Mouse (Mus musculus): ENCODE results near the gene Tbxa2r.

Tbxa2r gene

GRCm38 (mm10) chr10:81356352-81356990, 27.9 kb downstream of the Tbxa2r start:
- Histone ChIP-seq H3K27me3 (ENCODE audit: control insufficient read depth, insufficient read depth, low read length, poor library complexity, severe bottlenecking) (no peaks in the 10 kb centered on the region), H3K36me3 (ENCODE audit: control insufficient read depth, insufficient read depth, low read length, poor library complexity, severe bottlenecking) (no peaks in the 10 kb centered on the region)
- DNase-seq (ENCODE audit: low read depth, low spot score) = peak; percentile 80

GRCm38 (mm10) chr10:81356991-81357844, 28.7 kb downstream of the Tbxa2r start, which contains the start of gene Mfsd12:
Mfsd12 (plus strand) TSS chr10:81357491.
- no peaks in the 10 kb centered on the region for H3K36me3 ChIP-seq (ENCODE audit: control insufficient read depth, insufficient read depth, low read length, poor library complexity, severe bottlenecking)
- H3K27me3 ChIP-seq (ENCODE audit: control insufficient read depth, insufficient read depth, low read length, poor library complexity, severe bottlenecking) = no peaks in the 10 kb centered on the region
- peak; percentile 91 for DNase-seq (ENCODE audit: low read depth, low spot score)

GRCm38 (mm10) chr10:81358209-81358608, 29.7 kb downstream of the Tbxa2r start:
- Histone ChIP-seq H3K36me3 (ENCODE audit: control insufficient read depth, insufficient read depth, low read length, poor library complexity, severe bottlenecking) (no peaks in the 10 kb centered on the region), H3K27me3 (ENCODE audit: control insufficient read depth, insufficient read depth, low read length, poor library complexity, severe bottlenecking) (no peaks in the 10 kb centered on the region)
- DNase-seq (ENCODE audit: low read depth, low spot score) = no peak

- DNase-seq (ENCODE audit: low read depth, low spot score) = peak; percentile 35
- Histone ChIP-seq H3K36me3 (ENCODE audit: control insufficient read depth, insufficient read depth, low read length, poor library complexity, severe bottlenecking) (no peaks in the 10 kb centered on the region), H3K27me3 (ENCODE audit: control insufficient read depth, insufficient read depth, low read length, poor library complexity, severe bottlenecking) (no peaks in the 10 kb centered on the region)
These were observed 30.3 kb downstream of the Tbxa2r start for GRCm38 (mm10) chr10:81358841-81359240.

- H3K36me3 ChIP-seq (ENCODE audit: control insufficient read depth, insufficient read depth, low read length, poor library complexity, severe bottlenecking) = no peaks in the 10 kb centered on the region
- no peak for DNase-seq (ENCODE audit: low read depth, low spot score)
- H3K27me3 ChIP-seq (ENCODE audit: control insufficient read depth, insufficient read depth, low read length, poor library complexity, severe bottlenecking) = no peaks in the 10 kb centered on the region
These were observed 32.2 kb downstream of the Tbxa2r start for GRCm38 (mm10) chr10:81360721-81361120.

- H3K27me3 ChIP-seq (ENCODE audit: control insufficient read depth, insufficient read depth, low read length, poor library complexity, severe bottlenecking) = no peaks in the 10 kb centered on the region
- no peak for DNase-seq (ENCODE audit: low read depth, low spot score)
These were observed 33.9 kb downstream of the Tbxa2r start for GRCm38 (mm10) chr10:81362336-81362949.

GRCm38 (mm10) chr10:81363436-81364346, 35.2 kb downstream of the Tbxa2r start:
- H3K27me3 ChIP-seq (ENCODE audit: control insufficient read depth, insufficient read depth, low read length, poor library complexity, severe bottlenecking) = no peaks in the 10 kb centered on the region
- DNase-seq (ENCODE audit: low read depth, low spot score) = no peak

More at GRCm38 (mm10) chr10:81362336-81362949, 33.9 kb downstream of the Tbxa2r start:
- peaks cover 5% of the 10 kb centered on the region for H3K36me3 ChIP-seq (ENCODE audit: control insufficient read depth, insufficient read depth, low read length, poor library complexity, severe bottlenecking)

GRCm38 (mm10) chr10:81364666-81365065, 36.1 kb downstream of the Tbxa2r start:
- DNase-seq (ENCODE audit: low read depth, low spot score) = no peak
- no peaks in the 10 kb centered on the region for H3K27me3 ChIP-seq (ENCODE audit: control insufficient read depth, insufficient read depth, low read length, poor library complexity, severe bottlenecking)
- H3K36me3 ChIP-seq (ENCODE audit: control insufficient read depth, insufficient read depth, low read length, poor library complexity, severe bottlenecking) = peaks cover 7% of the 10 kb centered on the region

More at GRCm38 (mm10) chr10:81363436-81364346, 35.2 kb downstream of the Tbxa2r start:
- H3K36me3 ChIP-seq (ENCODE audit: control insufficient read depth, insufficient read depth, low read length, poor library complexity, severe bottlenecking) = peaks cover 7% of the 10 kb centered on the region

- peaks cover 7% of the 10 kb centered on the region for H3K36me3 ChIP-seq (ENCODE audit: control insufficient read depth, insufficient read depth, low read length, poor library complexity, severe bottlenecking)
- DNase-seq (ENCODE audit: low read depth, low spot score) = no peak
- H3K27me3 ChIP-seq (ENCODE audit: control insufficient read depth, insufficient read depth, low read length, poor library complexity, severe bottlenecking) = no peaks in the 10 kb centered on the region
These were observed 36.5 kb downstream of the Tbxa2r start for GRCm38 (mm10) chr10:81365073-81365472.

- DNase-seq (ENCODE audit: low read depth, low spot score) = no peak
- Histone ChIP-seq H3K27me3 (ENCODE audit: control insufficient read depth, insufficient read depth, low read length, poor library complexity, severe bottlenecking) (no peaks in the 10 kb centered on the region), H3K36me3 (ENCODE audit: control insufficient read depth, insufficient read depth, low read length, poor library complexity, severe bottlenecking) (peaks cover 7% of the 10 kb centered on the region)
These were observed 37.3 kb downstream of the Tbxa2r start, which contains the start of gene 4930404N11Rik for GRCm38 (mm10) chr10:81365672-81366476. 4930404N11Rik (minus strand) TSS chr10:81365816.

- no peaks in the 10 kb centered on the region for H3K27me3 ChIP-seq (ENCODE audit: control insufficient read depth, insufficient read depth, low read length, poor library complexity, severe bottlenecking)
- no peak for DNase-seq (ENCODE audit: low read depth, low spot score)
- H3K36me3 ChIP-seq (ENCODE audit: control insufficient read depth, insufficient read depth, low read length, poor library complexity, severe bottlenecking) = peaks cover 7% of the 10 kb centered on the region
These were observed 38.1 kb downstream of the Tbxa2r start for GRCm38 (mm10) chr10:81366477-81367206.

- H3K36me3 ChIP-seq (ENCODE audit: control insufficient read depth, insufficient read depth, low read length, poor library complexity, severe bottlenecking) = peaks cover 7% of the 10 kb centered on the region
These were observed 38.6 kb downstream of the Tbxa2r start for GRCm38 (mm10) chr10:81367207-81367495.

GRCm38 (mm10) chr10:81375322-81375721, 46.8 kb downstream of the Tbxa2r start:
- no peak for DNase-seq (ENCODE audit: low read depth, low spot score)
- no peaks in the 10 kb centered on the region for H3K27me3 ChIP-seq (ENCODE audit: control insufficient read depth, insufficient read depth, low read length, poor library complexity, severe bottlenecking)
- peaks cover 2% of the 10 kb centered on the region; the same call in 1 of the 2 replicates for H3K36me3 ChIP-seq (ENCODE audit: control insufficient read depth, insufficient read depth, low read length, poor library complexity, severe bottlenecking)

More at GRCm38 (mm10) chr10:81367207-81367495, 38.6 kb downstream of the Tbxa2r start:
- DNase-seq (ENCODE audit: low read depth, low spot score) = no peak
- H3K27me3 ChIP-seq (ENCODE audit: control insufficient read depth, insufficient read depth, low read length, poor library complexity, severe bottlenecking) = no peaks in the 10 kb centered on the region
